Mouse (Mus musculus): ENCODE results near the gene Adamtsl2.

- peak; percentile 97 for TF ChIP-seq CTCF (IDR thresholded peaks at IDR 0.05; ENCODE audit: low read depth, low read length)
- no peak for TF ChIP-seq POLR2A (IDR thresholded peaks at IDR 0.05; ENCODE audit: borderline replicate concordance, low read depth, low read length)
Observed at GRCm38 (mm10) chr2:27125979-27126378, 46.8 kb downstream of the Adamtsl2 start.
